Mouse (Mus musculus) erythroid progenitor cell, adult 5-6 weeks (primary cell): ENCODE results near the gene F12. TPM values are rescaled to one million over a fixed set of nuclear protein-coding genes. Genes with fewer than 3 reads are reported as not detected.

Experiments used
- ATAC-seq: replicated peaks from 2 replicates; pipeline ENCODE4 v1.8.0; 2016; ENCODE audit warnings: moderate number of reproducible peaks, mild to moderate bottlenecking, moderate TSS enrichment, inconsistent platforms; ENCODE audit not compliant: poor library complexity, low FRiP score, severe bottlenecking
- total RNA-seq, 2 experiments: library from RNA; stranded (forward) in 1 of 2; stranded (reverse) in 1 of 2; fragments of 150-400 nt in 1 of 2; fragments of 186-747, 209-891 nt in 1 of 2; gene quantifications; 2 replicates each; pipeline versions ENCODE4 v1.2.3 to v1.2.4; 2015 to 2017; ENCODE audit warnings: low replicate concordance in 2 of 2

Gene F12
- total RNA-seq, 2 experiments from 2014 or later, result not detected

DNA sequence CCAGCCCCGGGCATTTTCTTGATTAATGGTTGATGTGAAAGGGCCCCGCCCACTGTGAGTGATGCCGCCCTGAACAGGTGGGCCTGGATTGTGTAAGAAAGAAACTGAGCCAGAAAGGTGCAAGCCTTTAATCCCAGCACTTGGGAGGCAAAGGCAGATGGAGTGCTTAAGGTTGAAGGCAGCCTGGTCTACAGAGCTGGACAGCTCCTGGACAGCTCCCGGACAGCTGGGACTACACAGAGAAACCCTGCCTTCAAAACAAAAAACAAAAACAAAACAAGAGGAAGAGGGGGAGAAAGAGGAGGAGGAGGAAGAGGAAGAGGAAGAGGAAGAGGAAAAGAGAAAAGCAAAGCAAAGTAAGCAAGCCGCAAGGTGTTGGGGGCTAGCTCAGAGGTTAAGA is 7.5 kb downstream of the F12 start:
- no peak for ATAC-seq

DNA sequence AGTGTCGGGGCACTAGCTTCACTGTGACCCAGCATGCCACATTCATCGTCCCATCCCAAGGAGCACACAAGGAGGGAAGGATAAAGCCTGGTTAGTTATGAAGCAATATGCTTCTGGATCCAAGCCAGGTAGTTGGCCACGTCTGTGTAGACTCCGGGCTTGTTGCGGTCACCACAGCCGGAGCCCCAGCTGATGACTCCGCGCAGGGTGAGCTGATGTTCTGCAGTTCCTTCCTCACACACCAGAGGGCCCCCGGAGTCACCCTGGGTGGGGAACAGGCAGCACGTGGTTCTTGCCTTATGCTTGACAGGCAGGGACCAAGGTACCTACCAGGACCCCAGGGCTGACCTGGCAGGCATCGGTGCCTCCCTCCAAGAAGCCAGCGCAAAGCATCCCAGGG is 8.6 kb downstream of the F12 start:
- ATAC-seq, result peak; percentile 81

DNA sequence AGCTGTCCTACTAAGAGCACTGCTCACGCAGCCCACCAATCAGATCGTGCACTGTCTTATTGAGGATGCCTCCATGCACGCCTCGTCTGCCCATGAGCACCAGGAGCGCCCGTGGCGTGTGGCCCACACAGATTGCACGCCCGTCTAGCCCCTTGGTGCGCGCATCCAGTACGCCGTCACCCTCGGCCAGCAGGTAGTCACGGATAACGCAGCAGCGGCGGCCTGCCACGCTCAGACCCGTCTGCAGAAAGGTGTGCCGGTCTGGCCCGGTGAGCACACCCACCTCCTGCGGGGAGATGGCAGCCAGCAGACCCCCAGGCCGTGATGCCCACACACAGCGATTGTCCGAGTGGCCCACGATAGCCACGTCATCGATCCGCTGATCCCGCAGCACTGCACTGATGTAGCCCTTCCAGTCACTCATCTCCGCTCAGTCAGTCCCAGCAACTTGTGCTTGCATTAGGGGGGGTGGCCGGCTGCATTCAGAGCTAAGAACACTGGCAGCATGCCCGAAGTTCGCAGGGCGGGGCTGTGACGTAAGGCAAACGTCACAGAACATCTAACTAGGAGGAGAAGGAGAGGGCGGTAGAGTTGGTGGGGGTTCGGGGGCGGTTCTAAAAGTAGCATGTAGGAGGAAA is 11.7 kb downstream of the F12 start, which contains the start of gene Pfn3:
TSS of gene Pfn3 (minus strand) at position 490 of the 638 bp plus-strand sequence.
- ATAC-seq, result no peak

DNA sequence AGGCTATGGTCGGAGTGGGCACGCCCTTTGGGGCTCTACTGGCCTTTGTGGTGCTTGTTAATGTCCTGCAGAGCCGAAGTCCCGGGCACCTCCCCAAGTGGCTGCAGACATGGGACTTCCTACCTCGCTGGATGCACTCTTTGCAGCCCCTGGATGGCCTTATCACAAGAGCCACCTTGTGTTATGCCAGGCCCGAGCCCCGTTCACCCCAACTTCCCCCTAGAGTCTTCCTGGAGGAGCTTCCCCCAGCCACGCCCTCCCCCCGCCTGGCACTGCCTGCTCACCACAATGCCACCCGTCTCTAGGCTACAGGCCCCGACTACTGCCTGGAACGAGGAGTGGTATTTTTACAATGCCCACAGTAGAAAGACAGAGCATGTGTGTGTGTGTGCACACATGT is 13.3 kb downstream of the F12 start:
- ATAC-seq, result no peak

DNA sequence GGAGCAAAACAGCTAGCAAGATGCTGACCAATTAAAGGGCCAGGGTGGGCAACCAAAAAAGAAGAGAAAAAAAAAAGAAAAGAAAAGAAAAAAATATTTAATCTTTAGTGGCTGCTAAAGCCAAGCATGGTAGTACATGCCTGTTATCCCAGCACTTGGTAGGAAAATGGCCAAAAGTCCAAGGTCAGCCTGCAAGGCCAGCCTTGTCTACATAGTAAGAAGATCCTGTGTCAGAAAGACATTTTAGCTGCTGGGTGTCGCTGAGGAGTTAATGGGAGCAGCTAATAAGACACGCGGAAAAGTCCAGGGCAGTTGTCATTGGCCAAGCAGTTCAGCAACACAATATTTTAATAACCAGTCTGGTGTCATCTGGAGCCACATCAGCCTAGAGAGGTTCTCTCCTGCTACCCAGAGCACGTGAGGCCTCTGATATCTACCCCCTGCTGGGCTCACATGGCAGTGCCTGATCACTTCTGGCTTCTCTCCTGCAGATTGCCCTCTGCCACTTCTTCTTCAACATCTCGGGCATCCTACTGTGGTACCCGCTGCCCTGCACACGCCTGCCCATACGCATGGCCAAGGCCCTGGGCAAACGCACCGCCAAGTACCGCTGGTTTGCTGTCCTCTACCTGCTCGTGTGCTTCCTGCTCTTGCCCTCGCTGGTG is 13.8 kb downstream of the F12 start:
- no peak for ATAC-seq

DNA sequence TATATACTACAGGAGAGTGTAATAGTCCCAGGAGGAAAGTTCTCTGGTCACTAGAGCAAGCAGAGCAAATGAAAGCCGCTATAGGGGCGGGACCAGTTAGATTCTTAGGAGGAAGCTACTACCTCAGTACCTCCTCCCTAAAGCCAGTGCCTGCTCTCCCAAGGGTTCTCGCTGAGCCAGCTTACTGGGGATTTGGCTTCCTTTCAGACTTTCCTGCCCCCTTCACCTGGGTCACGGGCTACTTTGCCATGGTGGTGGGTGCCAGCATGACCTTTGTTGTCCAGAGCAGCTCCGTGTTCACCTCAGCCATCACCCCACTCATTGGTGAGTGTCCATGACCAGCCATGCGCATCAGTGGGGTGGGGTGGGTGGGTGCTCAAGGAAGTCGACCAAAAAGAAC is 14.8 kb downstream of the F12 start:
- no peak for ATAC-seq

DNA sequence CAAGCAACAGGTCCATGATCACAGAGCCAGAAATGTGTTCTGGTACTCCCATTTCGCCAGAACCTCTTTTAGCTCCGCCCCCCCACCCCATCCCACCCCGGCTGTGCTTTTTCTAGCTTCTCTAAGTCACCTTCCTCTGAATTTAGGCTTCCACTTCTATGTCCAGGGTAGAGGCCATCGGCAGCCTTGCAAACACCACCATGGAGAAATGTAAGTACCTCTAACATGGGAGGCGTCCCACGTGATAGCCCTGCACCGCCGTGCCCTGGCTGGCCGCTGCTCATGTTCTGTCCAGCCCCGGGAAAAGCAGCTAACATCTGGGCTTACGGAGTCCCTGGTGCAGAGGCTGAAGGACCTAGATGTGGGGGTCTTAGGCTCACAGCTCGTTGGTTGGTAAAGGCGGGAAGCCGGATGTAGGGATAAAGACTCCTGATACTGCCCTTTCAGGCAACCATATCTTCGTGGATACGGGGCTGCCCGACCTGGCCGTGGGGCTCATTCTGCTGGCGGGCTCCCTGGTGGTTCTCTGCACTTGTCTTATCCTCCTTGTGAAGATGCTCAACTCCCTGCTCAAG is 18.0 kb downstream of the F12 start:
- no peak for ATAC-seq

DNA sequence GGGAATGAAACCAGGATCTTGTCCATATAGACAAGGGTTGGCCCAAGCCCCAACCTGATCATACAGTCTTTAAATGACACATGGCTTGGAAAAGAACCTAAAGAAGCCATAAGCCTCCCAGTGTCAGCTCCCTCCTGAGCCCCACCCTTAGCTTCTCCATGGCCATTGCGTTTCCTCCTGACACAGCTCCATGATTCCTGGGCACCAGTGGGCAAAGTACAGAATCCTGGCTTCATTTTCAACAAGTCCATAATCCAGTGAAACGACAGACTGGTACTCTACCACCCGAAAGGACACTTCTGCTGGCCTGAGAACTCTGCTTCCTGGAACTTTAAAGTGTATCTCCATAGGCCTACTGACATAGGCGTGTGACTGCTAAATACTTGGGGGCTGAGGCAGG is 19.3 kb downstream of the F12 start:
- no peak for ATAC-seq

DNA sequence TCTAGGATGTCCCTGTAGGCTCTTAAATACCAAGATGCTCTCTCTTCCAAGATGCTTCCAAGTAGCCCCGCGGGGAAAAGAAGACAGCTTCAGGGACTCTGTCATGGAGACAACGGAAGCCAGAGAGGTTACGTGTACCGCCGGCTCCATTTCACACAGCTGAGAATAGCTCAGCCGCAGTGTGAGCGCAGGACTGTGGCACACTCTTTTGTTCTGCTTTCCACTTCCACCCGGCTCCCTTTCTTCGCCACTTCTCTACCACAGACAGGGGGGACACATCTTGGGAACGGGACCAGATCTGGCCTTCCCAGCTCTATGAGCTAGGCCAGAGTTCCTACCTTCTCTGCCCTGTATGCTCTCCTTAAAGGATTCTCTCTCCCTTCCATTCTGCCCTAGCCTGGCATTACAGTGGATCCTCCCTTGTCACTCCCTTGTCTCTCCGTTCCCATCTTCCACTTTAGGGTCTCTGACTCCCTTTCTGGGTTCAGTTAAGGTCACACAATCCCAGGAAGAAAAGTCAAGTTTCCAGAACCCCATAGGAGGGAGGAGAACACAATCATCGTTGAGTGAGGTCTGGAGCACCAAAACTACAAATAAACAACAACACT is 20.7 kb downstream of the F12 start:
- no peak for ATAC-seq

DNA sequence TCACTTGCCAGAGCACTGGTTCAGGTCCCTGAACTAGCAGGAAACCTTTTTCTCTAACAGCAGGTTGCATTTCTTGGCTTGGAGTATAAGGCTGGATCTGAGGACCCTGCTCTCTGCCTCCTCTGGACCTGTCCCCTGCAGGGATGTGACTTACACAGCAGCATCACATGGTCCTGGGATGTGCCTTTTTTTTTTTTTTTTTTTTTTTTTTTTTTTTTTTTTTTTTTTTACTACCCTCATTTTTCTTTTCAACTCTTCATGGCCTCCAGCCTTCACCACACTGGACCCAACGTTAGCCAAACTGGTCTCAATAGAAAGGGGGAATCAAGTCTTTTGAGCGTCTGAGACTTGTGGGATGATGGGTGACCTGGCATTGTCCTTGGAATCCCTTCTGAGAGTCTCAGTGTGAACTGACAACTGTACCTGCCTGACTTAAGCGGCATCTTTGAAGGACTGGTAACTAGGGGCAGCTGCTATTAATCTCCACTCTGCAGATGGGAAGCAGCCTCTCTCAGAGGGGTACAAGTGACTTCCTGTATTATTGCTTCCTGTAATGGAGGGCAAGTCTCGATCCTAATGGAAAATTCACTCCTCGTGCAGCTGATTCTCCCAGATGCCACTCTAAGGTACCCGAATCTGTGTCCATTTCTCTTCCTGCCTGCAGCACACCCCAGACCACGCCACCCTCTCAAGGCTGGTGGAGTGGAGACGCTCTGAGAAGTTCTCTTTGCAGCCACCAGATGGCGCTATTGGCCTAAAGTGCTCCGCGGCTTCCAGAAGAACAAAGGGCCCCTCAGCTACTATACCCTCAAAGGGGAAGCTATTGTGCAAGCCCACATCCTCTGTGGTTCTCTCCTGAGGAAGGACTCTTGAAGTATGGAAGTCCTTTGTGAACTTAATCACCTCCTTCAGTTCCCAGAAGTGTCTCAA is 21.5 kb downstream of the F12 start:
- ATAC-seq, result peak; percentile 72

DNA sequence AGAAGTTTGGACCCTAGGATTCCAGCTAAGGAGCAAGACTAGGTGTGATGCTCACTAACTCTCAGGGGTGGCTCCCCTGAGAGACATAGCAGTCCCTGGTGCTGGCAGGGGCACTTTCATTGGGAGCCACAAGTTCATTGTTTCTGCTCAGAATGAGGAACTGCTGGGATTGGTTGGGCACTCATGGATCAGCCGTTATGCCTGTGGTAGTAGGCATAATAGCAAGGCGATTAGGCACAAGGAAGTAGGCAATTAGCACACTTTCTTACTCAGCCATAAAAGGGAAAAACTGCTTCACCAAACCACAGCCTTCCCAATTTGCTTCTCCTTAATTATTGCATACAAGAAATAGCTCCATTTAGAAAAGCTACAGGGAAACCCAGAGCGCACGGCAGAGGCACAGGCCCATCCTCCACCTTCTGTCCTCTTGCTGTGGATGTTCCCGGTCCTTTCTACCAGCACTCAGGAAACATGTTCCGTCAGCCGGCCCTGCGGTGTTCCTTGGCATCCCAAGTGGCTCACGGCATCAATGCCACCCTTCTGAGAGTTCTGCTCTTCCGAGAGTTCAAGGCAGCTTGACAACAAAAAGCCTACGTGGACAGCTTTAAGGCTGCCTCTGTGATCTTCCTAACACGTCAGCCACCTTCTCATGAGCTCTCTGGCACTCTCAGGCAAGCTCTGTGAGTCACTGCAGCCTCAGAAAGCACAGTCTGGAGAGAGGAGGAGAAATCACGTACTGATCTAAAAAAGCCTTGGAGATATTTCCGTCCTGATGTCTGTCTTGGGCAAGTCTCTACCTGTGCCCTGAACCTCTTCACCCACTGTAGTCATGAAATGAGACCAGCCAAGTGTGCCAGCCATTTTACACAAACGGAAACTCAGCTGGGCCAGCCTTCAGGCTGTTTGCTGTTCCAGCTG is 22.4 kb downstream of the F12 start:
- ATAC-seq, result no peak

DNA sequence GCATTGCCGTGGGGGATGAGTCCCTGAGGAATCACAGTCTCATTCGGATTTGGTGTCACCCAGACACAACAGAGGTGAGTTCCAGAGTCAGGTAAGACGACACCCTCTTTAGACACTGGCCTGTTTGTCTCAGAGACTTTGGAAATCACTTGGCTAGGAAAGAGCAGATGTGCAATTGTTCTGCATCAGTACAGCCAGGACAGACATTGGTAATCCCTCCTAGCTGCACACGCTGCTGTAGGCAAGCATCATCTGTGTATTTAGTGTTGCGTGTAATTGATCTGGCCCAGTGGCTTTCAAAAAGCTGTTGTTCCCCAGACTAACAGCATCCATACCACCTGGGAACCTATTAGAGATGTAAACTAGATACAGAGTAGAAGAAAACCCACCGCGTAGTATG is 23.3 kb downstream of the F12 start:
- ATAC-seq, result no peak

DNA sequence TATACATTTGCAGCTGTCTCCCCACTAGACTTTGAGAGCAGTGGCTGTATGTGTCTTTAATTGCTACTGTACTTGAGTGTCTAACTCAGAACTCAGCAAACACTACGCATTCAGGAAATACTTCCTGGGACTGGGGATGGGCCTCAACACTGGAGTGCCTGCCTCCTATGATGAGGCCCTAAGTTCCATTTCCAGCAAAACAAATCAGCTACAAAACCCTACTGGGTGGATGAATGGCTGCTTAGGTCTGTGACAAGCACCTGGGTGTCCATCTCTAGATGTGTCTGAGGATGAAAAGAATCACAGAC is 26.6 kb downstream of the F12 start:
- no peak for ATAC-seq

DNA sequence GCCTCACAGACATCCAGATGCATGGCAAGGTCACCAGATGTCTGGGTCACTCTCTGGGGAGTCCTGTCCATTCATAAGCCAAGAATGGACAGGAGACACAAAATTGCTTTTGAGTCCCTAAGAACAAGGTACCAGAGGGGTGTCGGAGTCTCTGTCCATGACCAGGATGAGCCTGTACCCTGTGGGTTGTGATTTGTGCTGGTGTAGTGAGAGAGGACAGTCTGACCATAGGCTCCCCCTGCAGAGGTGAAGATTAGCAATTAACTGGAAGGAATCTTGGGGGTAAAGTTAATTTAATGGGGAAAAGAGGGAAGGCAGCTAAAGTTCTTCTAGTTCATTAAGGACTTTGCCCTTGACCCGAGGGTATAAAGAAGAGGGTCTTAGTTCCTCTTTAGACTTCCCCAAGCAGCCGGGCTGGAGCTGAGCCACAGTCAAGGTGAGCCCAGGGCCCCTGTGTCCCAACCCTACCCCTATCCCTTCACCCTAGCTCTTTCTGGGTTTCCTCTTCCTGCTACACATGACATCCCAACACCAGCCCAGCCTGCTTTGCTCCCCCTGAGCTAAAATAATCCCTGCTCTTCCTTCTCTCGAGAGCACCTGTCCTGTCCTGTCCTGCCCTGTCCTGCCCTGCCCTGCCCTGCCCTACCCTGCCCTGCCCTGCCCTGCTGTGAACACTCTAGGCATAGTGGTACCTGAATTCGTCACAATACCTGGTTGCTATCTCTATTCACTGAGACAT is 27.1 kb downstream of the F12 start:
- no peak for ATAC-seq

DNA sequence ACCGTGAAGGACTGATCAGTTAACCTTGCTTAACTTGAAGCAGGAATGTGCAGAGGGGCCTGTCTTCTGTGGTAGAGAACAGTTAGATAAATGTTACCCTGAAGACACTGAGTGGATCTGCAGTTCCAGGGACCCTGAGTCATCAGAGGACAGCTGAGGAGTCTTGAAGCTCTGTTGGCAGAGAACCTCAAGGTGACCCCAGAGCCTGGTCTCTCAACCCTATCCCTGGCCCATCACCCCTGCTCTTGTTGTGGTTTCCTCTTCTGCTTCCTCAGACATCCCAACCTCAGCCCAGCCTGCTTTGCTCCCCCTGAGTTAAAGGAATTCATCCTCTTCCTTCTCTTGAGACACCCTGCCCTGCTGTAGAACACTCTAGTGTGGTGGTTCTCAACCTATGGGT is 28.5 kb downstream of the F12 start, which contains the start of gene Slc34a1:
TSS of gene Slc34a1 (plus strand) at position 100 of the 400 bp plus-strand sequence.
- ATAC-seq, result no peak

DNA sequence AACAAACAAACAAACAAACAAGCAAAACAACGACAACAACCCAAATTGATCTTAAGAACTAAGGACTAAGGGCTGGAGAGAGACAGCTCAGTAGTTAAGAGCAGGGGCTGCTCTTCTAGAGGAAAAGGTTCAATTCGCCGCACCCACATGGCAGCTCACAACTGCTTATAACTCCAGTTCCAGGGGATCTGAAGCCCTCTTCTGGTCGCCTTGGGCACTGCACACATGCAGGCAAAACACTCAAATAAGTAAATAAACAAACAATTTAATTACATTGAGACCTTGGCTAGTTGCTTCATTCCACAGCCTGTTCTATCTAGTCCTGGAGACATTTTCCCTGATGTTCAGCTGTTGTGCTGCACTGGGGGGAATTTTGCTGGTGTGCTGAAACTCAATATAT is 33.7 kb downstream of the F12 start:
- peak; percentile 78 for ATAC-seq

DNA sequence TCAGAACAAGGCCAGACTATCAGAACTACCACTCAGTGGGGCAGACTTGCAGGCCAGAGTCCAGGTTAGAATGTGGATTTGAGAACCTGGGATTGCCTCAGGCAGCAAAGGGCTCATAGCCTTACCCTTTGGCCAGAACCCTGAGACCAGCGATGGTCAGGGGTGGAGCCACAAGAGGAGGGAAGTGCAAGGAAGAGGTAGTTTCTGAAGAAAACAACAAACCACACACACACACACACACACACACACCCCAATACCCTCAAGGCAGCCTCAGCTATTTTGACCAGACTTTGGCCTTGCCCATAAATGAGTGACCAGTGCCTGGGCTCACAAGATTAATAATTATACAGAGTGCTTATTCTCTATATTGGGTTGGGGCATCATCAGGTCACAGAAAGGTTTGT is 35.0 kb downstream of the F12 start:
- no peak for ATAC-seq

DNA sequence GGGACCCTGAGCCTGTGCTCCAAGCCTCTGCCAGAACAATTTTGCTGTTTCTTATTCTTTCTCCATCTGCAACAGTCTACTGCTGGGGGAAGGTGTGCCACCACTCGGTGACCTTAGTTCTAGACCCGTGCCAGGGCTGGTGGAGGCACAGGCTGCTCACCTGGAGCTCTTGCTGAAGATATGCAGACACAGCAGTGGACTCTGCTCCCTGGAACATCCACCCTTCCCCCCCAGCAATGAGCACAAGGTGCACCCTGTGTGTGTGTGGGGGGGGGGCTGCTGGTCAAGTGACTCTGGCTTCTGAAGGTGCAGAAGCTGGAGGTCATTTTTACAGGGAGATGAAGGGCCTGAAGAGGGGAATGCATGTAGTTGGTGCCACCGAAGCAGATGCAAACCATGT is 35.9 kb downstream of the F12 start:
- no peak for ATAC-seq
